Comparison of ENCODE assay signal across 9 mouse cellular contexts in genomic region chr13:83732283-83733121, GRCm38 (mm10).
A peak's percentile ranks its signal among the peaks of the same experiment; 100 is the strongest.
DNase-seq lines count a peak whose midpoint lies in the region; ATAC-seq lines count a peak whose summit lies in the region.
"Had no signal": no experiment of that assay in that cellular context is flagged by ENCODE, and none has a peak within 500 bp of the region (broad histone marks: within the 10 kb centered on the region; RNA-seq: fewer than 3 reads in every experiment).

No protein-coding gene starts in this region.

- no peaks in the 10 kb centered on the region for H3K27me3 ChIP-seq in hindbrain, embryonic 11.5 days (ENCODE audit: control insufficient read depth, insufficient read depth, low read length)

- peak overlapping the region; percentile 90 for H3K4me3 ChIP-seq in hindbrain, embryonic 11.5 days (ENCODE audit: low read depth, low read length)
- H3K4me3 ChIP-seq: erythroblast, embryonic 14.5 days had no signal

- peak; percentile 51 for ATAC-seq in hindbrain, embryonic 11.5 days (ENCODE audit: low FRiP score)

- peak overlapping the region; percentile 100 for H3K27ac ChIP-seq in hindbrain, embryonic 11.5 days (ENCODE audit: low read depth, low read length)
- H3K27ac ChIP-seq: macrophage had no signal

- WGBS in hindbrain, embryonic 11.5 days: 0% methylated on average over 31 of the region's 31 CpGs

- no peaks in the 10 kb centered on the region for H3K9me3 ChIP-seq in hindbrain, embryonic 11.5 days (ENCODE audit: control insufficient read depth, low read length)

- no peaks in the 10 kb centered on the region for H3K36me3 ChIP-seq in hindbrain, embryonic 11.5 days (ENCODE audit: control insufficient read depth, insufficient read depth, low read length)

- DNase-seq in right cerebral cortex, adult 18-20 months: peak; percentile 77
- DNase-seq in right cerebral cortex, postnatal 36 days (ENCODE audit: low spot score in 2 of 2): no peak
- peak; percentile 75 to 81 for DNase-seq in cerebellum, postnatal 25 days
- DNase-seq in hindbrain, embryonic 11.5 days (ENCODE audit: low spot score): peak; percentile 85
- DNase-seq in mesoderm, embryonic 11.5 days (ENCODE audit: low read depth, low spot score): peak; percentile 82
- DNase-seq in B cell, adult 2 months: no peak
- DNase-seq in lung, postnatal 10 days: no peak

- no peaks in the 10 kb centered on the region for H3K4me1 ChIP-seq in hindbrain, embryonic 11.5 days (replicated peaks; ENCODE audit: control insufficient read depth, insufficient read depth, low read length)

- peak overlapping the region; percentile 100 for H3K9ac ChIP-seq in hindbrain, embryonic 11.5 days (ENCODE audit: low read depth, low read length)

- H3K4me2 ChIP-seq in hindbrain, embryonic 11.5 days (replicated peaks; ENCODE audit: low read depth, low read length): peak overlapping the region; percentile 80

Comparison
In these comparisons a context has a peak if more than half of its experiments do, and no peak if none do; other contexts are left out.
1. DNase-seq: peak in right cerebral cortex, adult 18-20 months (single experiment), cerebellum, postnatal 25 days (2 of 2), hindbrain, embryonic 11.5 days (single experiment) and mesoderm, embryonic 11.5 days (single experiment); none in right cerebral cortex, postnatal 36 days (0 of 2), B cell, adult 2 months (0 of 2) and lung, postnatal 10 days (single experiment).